Mouse (Mus musculus) G1E (cell line): Measurements from ENCODE around the gene Glyr1.

Experiments
- CTCF ChIP-seq: IDR thresholded peaks from 2 replicates; pipeline ENCODE4 v1.5.1; 2012; ENCODE audit warnings: low read depth, low read length, inconsistent platforms, mixed read lengths
- TAL1 ChIP-seq: conservative IDR thresholded peaks from 2 replicates; pipeline ENCODE4 v1.6.1; 2012; ENCODE audit warnings: low read depth, low read length, inconsistent platforms, mixed read lengths

GRCm38 (mm10) chr16:4998984-4999383 is 50.7 kb downstream of the Glyr1 start:
- TF ChIP-seq CTCF: no peak
- TF ChIP-seq TAL1: no peak
